Mouse (Mus musculus) hindbrain, embryonic 14.5 days (tissue): Measurements from ENCODE around the gene Ubac2. TPM values are rescaled to one million over a fixed set of nuclear protein-coding genes. Genes with fewer than 3 reads are reported as not detected.

Experiments
- ATAC-seq: fragments of 200-750 bp; cut with Nextera tagmentation; 2 replicates; pipeline ENCODE4 v1.8.0; 2017; ENCODE audit warnings: moderate number of reproducible peaks, mild to moderate bottlenecking, moderate TSS enrichment, moderate library complexity; ENCODE audit not compliant: low FRiP score
- DNase-seq: peaks from one replicate; pipeline ENCODE4 v3.0.0-alpha.2; 2015; ENCODE audit warnings: low spot score
- H3K27ac ChIP-seq: fragments of 300-500 bp; sonication (generic); 2 replicates; pipeline ENCODE4 v1.5.1; 2014; ENCODE audit warnings: mild to moderate bottlenecking, moderate library complexity
- H3K27me3 ChIP-seq: fragments of 300-500 bp; sonication (generic); 2 replicates; pipeline ENCODE4 v1.6.1; 2014; ENCODE audit warnings: mild to moderate bottlenecking, low read length, mixed read lengths; ENCODE audit not compliant: control insufficient read depth, insufficient read depth
- H3K36me3 ChIP-seq: fragments of 300-500 bp; sonication (generic); replicated peaks from 2 replicates; pipeline ENCODE4 v1.6.1; 2014; ENCODE audit not compliant: control insufficient read depth, insufficient read depth
- H3K4me1 ChIP-seq: fragments of 300-500 bp; sonication (generic); replicated peaks from 2 replicates; pipeline ENCODE4 v1.6.1; 2014; ENCODE audit warnings: antibody characterized with exemption, low read length, mixed read lengths; ENCODE audit not compliant: control insufficient read depth, insufficient read depth
- H3K4me2 ChIP-seq: fragments of 300-500 bp; sonication (generic); replicated peaks from 2 replicates; pipeline ENCODE4 v1.6.1; 2014; ENCODE audit warnings: mild to moderate bottlenecking, moderate library complexity
- H3K4me3 ChIP-seq: fragments of 300-500 bp; sonication (generic); replicated peaks from 2 replicates; pipeline ENCODE4 v1.5.1; 2014; ENCODE audit warnings: mild to moderate bottlenecking, low read length
- H3K9ac ChIP-seq: fragments of 300-500 bp; sonication (generic); 2 replicates; pipeline ENCODE4 v1.6.1; 2014
- H3K9me3 ChIP-seq: fragments of 300-500 bp; sonication (generic); 2 replicates; pipeline ENCODE4 v1.6.1; 2016; ENCODE audit warnings: low read length; ENCODE audit not compliant: control insufficient read depth
- WGBS: fragments of 180-500 bp; shearing (Covaris S2); extraction: QIAGEN DNeasy Blood & Tissue Kit; methylation state at CpG from one replicate; pipeline ENCODE4 v1.1.7; 2014; 5-methylcytosine and 5-hydroxymethylcytosine counted together
- polyA plus RNA-seq: library from polyadenylated mRNA; unstranded; fragments of >200 nt; fragmentation: Nextera tagmentation; extraction: Ambion mirVana; gene quantifications from 2 replicates; pipeline ENCODE4 v1.2.1, GENCODE M21; 2014

Ubac2 gene
- polyA plus RNA-seq, 1 experiment from 2014 or later, result 49.6 TPM

GRCm38 (mm10) chr14:122028926-122029745 is 150.7 kb downstream of the Ubac2 start:
- H3K9me3 ChIP-seq, result no peaks in the 10 kb centered on the region
- H3K4me1 ChIP-seq, result no peaks in the 10 kb centered on the region
- H3K4me2 ChIP-seq, result no peak overlapping the region
- no peak overlapping the region for H3K4me3 ChIP-seq
- H3K27me3 ChIP-seq, result no peaks in the 10 kb centered on the region
- H3K27ac ChIP-seq, result no peak overlapping the region
- DNase-seq (no peak), ATAC-seq (no peak)
- no peaks in the 10 kb centered on the region for H3K36me3 ChIP-seq
- H3K9ac ChIP-seq, result no peak overlapping the region
- 96% methylated on average over 11 of the region's 11 CpGs for WGBS

GRCm38 (mm10) chr14:122029851-122030250 is 151.4 kb downstream of the Ubac2 start:
- WGBS, result 95% methylated on average over 4 of the region's 4 CpGs
- Histone ChIP-seq H3K9me3 (no peaks in the 10 kb centered on the region), H3K4me2 (no peak overlapping the region), H3K9ac (no peak overlapping the region), H3K4me1 (no peaks in the 10 kb centered on the region), H3K27ac (no peak overlapping the region), H3K36me3 (no peaks in the 10 kb centered on the region), H3K4me3 (no peak overlapping the region), H3K27me3 (no peaks in the 10 kb centered on the region)
- no peak for DNase-seq
- no peak for ATAC-seq

- no peak overlapping the region for H3K27ac ChIP-seq
- no peaks in the 10 kb centered on the region for H3K9me3 ChIP-seq
- ATAC-seq (no peak), DNase-seq (no peak)
- H3K4me3 ChIP-seq, result no peak overlapping the region
- no peak overlapping the region for H3K9ac ChIP-seq
- H3K27me3 ChIP-seq, result no peaks in the 10 kb centered on the region
- no peaks in the 10 kb centered on the region for H3K36me3 ChIP-seq
- 87% methylated on average over 2 of the region's 2 CpGs for WGBS
- H3K4me1 ChIP-seq, result no peaks in the 10 kb centered on the region
- no peak overlapping the region for H3K4me2 ChIP-seq
Observed at GRCm38 (mm10) chr14:122032045-122032444, 153.6 kb downstream of the Ubac2 start.

GRCm38 (mm10) chr14:122034451-122034850 is 156.0 kb downstream of the Ubac2 start, which contains the start of gene Timm8a2:
Gene Timm8a2 (plus strand): TSS chr14:122034674.
- DNase-seq (no peak), ATAC-seq (no peak)
- 96% methylated on average over 13 of the region's 13 CpGs for WGBS
- H3K27ac ChIP-seq, result no peak within 1 kb of the TSS
- H3K27me3 ChIP-seq, result no peaks in the 10 kb centered on the region
- no peaks in the 10 kb centered on the region for H3K9me3 ChIP-seq
- no peaks in the 10 kb centered on the region for H3K4me1 ChIP-seq
- no peaks in the 10 kb centered on the region for H3K36me3 ChIP-seq
- no peak within 1 kb of the TSS for H3K4me2 ChIP-seq
- H3K9ac ChIP-seq, result no peak within 1 kb of the TSS
- no peak within 1 kb of the TSS for H3K4me3 ChIP-seq

GRCm38 (mm10) chr14:122035181-122035580 is 156.8 kb downstream of the Ubac2 start:
- ATAC-seq, result no peak
- no peaks in the 10 kb centered on the region for H3K4me1 ChIP-seq
- no peaks in the 10 kb centered on the region for H3K27me3 ChIP-seq
- H3K9ac ChIP-seq, result no peak overlapping the region
- 96% methylated on average over 1 of the region's 1 CpGs for WGBS
- no peak overlapping the region for H3K4me3 ChIP-seq
- no peaks in the 10 kb centered on the region for H3K9me3 ChIP-seq
- no peak for DNase-seq
- H3K4me2 ChIP-seq, result no peak overlapping the region
- H3K36me3 ChIP-seq, result no peaks in the 10 kb centered on the region
- no peak overlapping the region for H3K27ac ChIP-seq

GRCm38 (mm10) chr14:122035860-122036259 is 157.4 kb downstream of the Ubac2 start:
- Histone ChIP-seq H3K4me3 (no peak overlapping the region), H3K9ac (no peak overlapping the region), H3K36me3 (no peaks in the 10 kb centered on the region), H3K27me3 (no peaks in the 10 kb centered on the region), H3K4me1 (no peaks in the 10 kb centered on the region), H3K27ac (no peak overlapping the region), H3K4me2 (no peak overlapping the region), H3K9me3 (no peaks in the 10 kb centered on the region)
- no peak for ATAC-seq
- 95% methylated on average over 2 of the region's 2 CpGs for WGBS
- DNase-seq, result no peak

- H3K9ac ChIP-seq, result no peak overlapping the region
- ATAC-seq (no peak), DNase-seq (no peak)
- no peak overlapping the region for H3K4me3 ChIP-seq
- no peaks in the 10 kb centered on the region for H3K4me1 ChIP-seq
- no peaks in the 10 kb centered on the region for H3K36me3 ChIP-seq
- 90% methylated on average over 13 of the region's 13 CpGs for WGBS
- no peak overlapping the region for H3K27ac ChIP-seq
- H3K27me3 ChIP-seq, result no peaks in the 10 kb centered on the region
- H3K4me2 ChIP-seq, result no peak overlapping the region
- H3K9me3 ChIP-seq, result no peaks in the 10 kb centered on the region
Observed at GRCm38 (mm10) chr14:122038874-122039647, 160.6 kb downstream of the Ubac2 start.

GRCm38 (mm10) chr14:122041413-122041825 is 163.0 kb downstream of the Ubac2 start:
- no peak overlapping the region for H3K4me3 ChIP-seq
- WGBS, result 93% methylated on average over 3 of the region's 3 CpGs
- H3K36me3 ChIP-seq, result no peaks in the 10 kb centered on the region
- ATAC-seq, result no peak
- no peak for DNase-seq
- no peaks in the 10 kb centered on the region for H3K4me1 ChIP-seq
- no peaks in the 10 kb centered on the region for H3K9me3 ChIP-seq
- H3K27ac ChIP-seq, result no peak overlapping the region
- H3K27me3 ChIP-seq, result no peaks in the 10 kb centered on the region
- H3K9ac ChIP-seq, result no peak overlapping the region
- no peak overlapping the region for H3K4me2 ChIP-seq

GRCm38 (mm10) chr14:122042142-122042694 is 163.8 kb downstream of the Ubac2 start:
- 84% methylated on average over 8 of the region's 8 CpGs for WGBS
- Histone ChIP-seq H3K4me2 (no peak overlapping the region), H3K4me1 (no peaks in the 10 kb centered on the region), H3K4me3 (no peak overlapping the region), H3K9me3 (no peaks in the 10 kb centered on the region), H3K27ac (no peak overlapping the region), H3K27me3 (no peaks in the 10 kb centered on the region), H3K36me3 (no peaks in the 10 kb centered on the region), H3K9ac (no peak overlapping the region)
- DNase-seq (no peak), ATAC-seq (no peak)
